Mouse (Mus musculus): Measurements from ENCODE around the gene Mllt3.

- no peak for TF ChIP-seq CTCF (IDR thresholded peaks at IDR 0.05; ENCODE audit: extremely low read depth, insufficient read length, insufficient replicate concordance, low read depth, low read length)
- TF ChIP-seq POLR2A (IDR thresholded peaks at IDR 0.05; ENCODE audit: low read depth, low read length) = no peak
Measured at GRCm38 (mm10) chr4:87893498-87893897, 139.7 kb downstream of the Mllt3 start.
